Mouse (Mus musculus): ENCODE data around the gene Dnah2.

DNA sequence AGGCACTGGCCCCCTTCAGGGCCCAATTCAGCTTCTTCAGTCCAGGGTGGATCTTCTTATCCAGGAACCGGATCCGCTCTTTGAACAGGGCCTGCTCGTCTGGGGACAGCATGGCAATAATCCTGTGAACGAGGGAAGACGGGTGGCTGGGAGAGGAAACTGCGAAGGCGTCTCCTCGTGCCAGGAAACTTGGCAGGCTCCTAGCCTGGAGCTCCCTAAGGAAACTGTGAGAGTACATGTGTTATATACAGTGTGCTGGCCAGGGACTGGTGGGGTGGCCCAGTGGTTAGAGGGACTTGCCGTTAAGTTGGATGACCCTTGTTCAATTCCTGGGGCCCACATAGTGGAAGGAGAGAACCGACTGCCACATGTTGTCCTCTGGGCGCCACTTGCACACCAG lies 49.8 kb downstream of the Dnah2 start:
- no peak for TF ChIP-seq POLR2A (IDR thresholded peaks at IDR 0.05; ENCODE audit: low read depth, low read length)
- TF ChIP-seq USF2 (conservative IDR thresholded peaks at IDR 0.05; ENCODE audit: low read depth, low read length): no peak
